Mouse (Mus musculus) heart, postnatal 36 days (tissue): ENCODE measurements around the gene Tcf7l2. TPM values are rescaled to one million over a fixed set of nuclear protein-coding genes. Genes with fewer than 3 reads are reported as not detected.

Experiments
- DNase-seq, 2 experiments: peaks; one replicate each; pipeline ENCODE4 v3.0.0; 2021 to 2022
- intact Hi-C: fragments of 180-260 bp; cut with DNase I; formaldehyde crosslinking; loops from one replicate; pipeline ENCODE4 v1.15.1; 2025
- total RNA-seq, 2 experiments: library from RNA; stranded (reverse); gene quantifications; 2 replicates each; pipeline ENCODE4 v1.2.3; 2021

Gene Tcf7l2
- total RNA-seq, 2 experiments from 2014 or later: 11.9 to 17.9 TPM

- intact Hi-C loops: no loop called here
- no peak for DNase-seq
Observed at GRCm38 (mm10) chr19:55722376-55722775, 19.2 kb upstream of the Tcf7l2 start.

- DNase-seq: no peak
- intact Hi-C loops: no loop called here
Observed at GRCm38 (mm10) chr19:55729376-55729775, 12.2 kb upstream of the Tcf7l2 start.

- DNase-seq: no peak
- intact Hi-C loops: no loop called here
Observed at GRCm38 (mm10) chr19:55732499-55732898, 9.1 kb upstream of the Tcf7l2 start.

GRCm38 (mm10) chr19:55732994-55733393, 8.6 kb upstream of the Tcf7l2 start:
- intact Hi-C loops: no loop called here
- no peak for DNase-seq

GRCm38 (mm10) chr19:55736016-55736415, 5.6 kb upstream of the Tcf7l2 start:
- no peak for DNase-seq
- intact Hi-C loops: no loop called here

- intact Hi-C loops: loop anchor here (5.0 to 10.0 kb wide), 4 partner anchors 53 to 395 kb away; no protein-coding TSS in a partner anchor
- no peak for DNase-seq
Observed at GRCm38 (mm10) chr19:55739713-55740112, 1.9 kb upstream of the Tcf7l2 start.

GRCm38 (mm10) chr19:55740753-55741438, 724 bp upstream of the Tcf7l2 start:
- peak in 1 of 2 experiments; percentile 14 for DNase-seq
- intact Hi-C loops: loop anchor here (5.0 to 10.0 kb wide), 4 partner anchors 51 to 394 kb away; no protein-coding TSS in a partner anchor

GRCm38 (mm10) chr19:55742386-55743000, 873 bp downstream of the Tcf7l2 start:
- intact Hi-C loops: loop anchor here (2.0 to 10.0 kb wide), 5 partner anchors 50 to 392 kb away; no protein-coding TSS in a partner anchor
- DNase-seq: peak; percentile 61 to 78

- intact Hi-C loops: loop anchor here (2.0 to 10.0 kb wide), 5 partner anchors 49 to 392 kb away; no protein-coding TSS in a partner anchor
- peak; percentile 68 to 82 for DNase-seq
Observed at GRCm38 (mm10) chr19:55743001-55743556, 1.5 kb downstream of the Tcf7l2 start.

- DNase-seq: peak; percentile 68 to 82
Observed at GRCm38 (mm10) chr19:55743557-55744441, 2.2 kb downstream of the Tcf7l2 start.

GRCm38 (mm10) chr19:55744576-55745191, 3.1 kb downstream of the Tcf7l2 start:
- intact Hi-C loops: loop anchor here (2.0 to 10.0 kb wide), 5 partner anchors 24 to 390 kb away; no protein-coding TSS in a partner anchor

More at GRCm38 (mm10) chr19:55743557-55744441, 2.2 kb downstream of the Tcf7l2 start:
- intact Hi-C loops: loop anchor here (2.0 to 10.0 kb wide), 6 partner anchors 25 to 391 kb away; no protein-coding TSS in a partner anchor

GRCm38 (mm10) chr19:55745192-55745578, 3.6 kb downstream of the Tcf7l2 start:
- intact Hi-C loops: loop anchor here (2.0 to 10.0 kb wide), 2 partner anchors 24 to 390 kb away; no protein-coding TSS in a partner anchor
- DNase-seq: no peak

More at GRCm38 (mm10) chr19:55744576-55745191, 3.1 kb downstream of the Tcf7l2 start:
- no peak for DNase-seq

- no peak for DNase-seq
- intact Hi-C loops: loop anchor here (10.0 kb wide), 1 partner anchor 389 kb away; no protein-coding TSS in a partner anchor
Observed at GRCm38 (mm10) chr19:55746241-55746640, 4.6 kb downstream of the Tcf7l2 start.

GRCm38 (mm10) chr19:55747237-55747925, 5.8 kb downstream of the Tcf7l2 start:
- intact Hi-C loops: loop anchor here (10.0 kb wide), 1 partner anchor 387 kb away; no protein-coding TSS in a partner anchor
- no peak for DNase-seq

- intact Hi-C loops: loop anchor here (10.0 kb wide), 1 partner anchor 387 kb away; no protein-coding TSS in a partner anchor
- no peak for DNase-seq
Observed at GRCm38 (mm10) chr19:55747926-55748291, 6.3 kb downstream of the Tcf7l2 start.

GRCm38 (mm10) chr19:55748801-55749200, 7.2 kb downstream of the Tcf7l2 start:
- DNase-seq: no peak
- intact Hi-C loops: loop anchor here (10.0 kb wide), 1 partner anchor 386 kb away; no protein-coding TSS in a partner anchor

GRCm38 (mm10) chr19:55749532-55749931, 7.9 kb downstream of the Tcf7l2 start:
- DNase-seq: no peak
- intact Hi-C loops: loop anchor here (10.0 kb wide), 1 partner anchor 385 kb away; no protein-coding TSS in a partner anchor

GRCm38 (mm10) chr19:55750048-55750447, 8.4 kb downstream of the Tcf7l2 start:
- intact Hi-C loops: no loop called here
- DNase-seq: no peak

- intact Hi-C loops: no loop called here
- DNase-seq: no peak
Observed at GRCm38 (mm10) chr19:55750465-55750864, 8.8 kb downstream of the Tcf7l2 start.
